Mouse (Mus musculus): ENCODE measurements around the gene Dock7. TPM values are rescaled to one million over a fixed set of nuclear protein-coding genes. Genes with fewer than 3 reads are reported as not detected.
"Not testable (repeated sequence)": the region's sequence is repeated elsewhere in the genome, so short reads cannot be mapped to it uniquely, and the experiment has no call there.

Gene Dock7
- polyA plus RNA-seq, 1 experiment from 2014 or later = 95.3 TPM

DNA sequence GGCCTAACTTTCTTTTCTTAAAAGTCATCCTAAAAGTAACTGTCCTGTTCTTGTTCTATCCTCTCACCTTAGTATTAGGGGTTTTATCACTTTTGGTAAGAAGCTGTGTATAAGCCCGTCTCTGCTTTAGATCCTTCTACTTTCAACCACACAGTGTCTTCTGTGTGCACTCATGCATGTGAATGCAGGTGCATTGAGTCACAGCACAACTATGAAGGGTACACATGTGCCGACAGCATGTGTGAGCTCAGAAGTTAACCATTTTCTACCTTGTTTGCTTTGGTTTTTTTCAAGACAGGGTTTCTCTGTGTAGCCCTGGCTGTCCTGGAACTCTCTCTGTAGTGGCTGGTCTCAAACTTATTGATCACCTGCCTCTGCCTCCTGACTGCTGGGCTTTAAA, 114.4 kb downstream of the Dock7 start:
- peaks cover 54% of the 10 kb centered on the region for H3K36me3 ChIP-seq

DNA sequence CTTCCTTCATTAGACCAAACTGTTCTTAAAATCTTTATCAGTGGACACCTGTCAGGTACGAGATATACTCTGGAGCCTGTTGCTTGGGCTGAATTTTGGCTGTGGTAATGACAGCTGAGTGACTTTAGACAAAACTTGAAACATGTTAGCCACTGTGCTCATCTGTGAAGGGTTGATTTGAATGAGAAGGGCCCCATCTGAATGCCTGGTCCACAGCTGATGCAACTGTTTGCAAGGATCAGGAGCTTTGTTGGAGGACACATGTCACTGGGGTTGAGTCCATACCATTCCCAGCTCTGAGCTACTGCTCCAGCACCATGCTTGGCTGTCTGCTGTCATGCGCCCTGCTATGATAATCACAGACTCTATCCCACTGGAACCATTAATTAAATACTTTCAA, 115.1 kb downstream of the Dock7 start:
- peaks cover 47% of the 10 kb centered on the region for H3K36me3 ChIP-seq
- H3K4me1 ChIP-seq (replicated peaks) = no peaks in the 10 kb centered on the region
- no peak overlapping the region for H3K27ac ChIP-seq
- no peaks in the 10 kb centered on the region for H3K9me3 ChIP-seq
- H3K4me2 ChIP-seq = no peak overlapping the region
- no peak for ATAC-seq (ENCODE audit: insufficient number of reproducible peaks, insufficient read depth, low FRiP score, low TSS enrichment, low read depth)
- H3K9ac ChIP-seq (replicated peaks) = no peak overlapping the region
- WGBS = 90% methylated on average over 2 of the region's 2 CpGs
- no peaks in the 10 kb centered on the region for H3K27me3 ChIP-seq
- no peak overlapping the region for H3K4me3 ChIP-seq (replicated peaks)

More for the DNA sequence above, 114.4 kb downstream of the Dock7 start:
- no peak overlapping the region for H3K4me2 ChIP-seq
- no peak overlapping the region for H3K9ac ChIP-seq (replicated peaks)
- no peaks in the 10 kb centered on the region for H3K4me1 ChIP-seq (replicated peaks)
- H3K4me3 ChIP-seq (replicated peaks) = no peak overlapping the region
- ATAC-seq (ENCODE audit: insufficient number of reproducible peaks, insufficient read depth, low FRiP score, low TSS enrichment, low read depth) = no peak
- 88% methylated on average over 2 of the region's 2 CpGs for WGBS
- no peaks in the 10 kb centered on the region for H3K9me3 ChIP-seq
- H3K27ac ChIP-seq = no peak overlapping the region
- no peaks in the 10 kb centered on the region for H3K27me3 ChIP-seq

DNA sequence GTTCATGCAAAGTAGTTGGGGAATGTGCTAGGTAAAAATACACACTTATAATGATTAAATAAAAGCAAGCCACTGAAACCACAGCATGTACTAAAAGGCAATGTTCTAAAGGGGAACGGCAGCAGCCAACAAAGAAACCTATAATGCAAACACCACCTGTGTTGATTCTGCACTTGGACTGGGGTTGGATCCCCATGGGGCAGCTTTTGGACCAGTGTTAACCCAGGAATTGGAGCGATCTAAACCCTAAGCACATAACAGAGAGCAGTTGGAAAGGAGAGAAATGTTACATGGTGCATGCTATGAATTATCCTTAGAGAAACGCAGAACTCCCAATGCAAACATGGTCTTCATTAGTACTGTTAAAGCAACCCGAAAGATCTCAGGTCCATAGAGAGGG, 127.2 kb downstream of the Dock7 start:
- ATAC-seq (ENCODE audit: insufficient number of reproducible peaks, insufficient read depth, low FRiP score, low TSS enrichment, low read depth) = no peak

DNA sequence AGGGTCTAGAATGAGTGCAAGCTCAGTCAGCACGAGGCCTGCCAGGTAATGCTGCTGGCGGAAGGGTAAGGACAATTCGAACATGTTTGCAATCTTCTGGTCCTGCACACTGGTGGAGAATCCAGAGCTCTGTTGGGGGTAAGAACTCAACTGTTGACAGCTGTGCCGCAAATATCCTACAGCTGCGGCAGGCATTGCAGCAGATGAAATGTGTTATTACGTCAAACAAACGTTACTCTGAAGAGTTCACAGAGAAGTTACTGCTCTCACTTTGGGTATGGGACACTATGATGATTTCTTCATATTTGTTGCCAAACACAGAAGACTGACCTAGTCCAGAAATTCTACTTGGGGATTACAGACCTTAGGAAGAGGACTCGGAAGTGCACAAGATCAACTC, 136.0 kb downstream of the Dock7 start:
- no peak overlapping the region for H3K4me2 ChIP-seq
- H3K27ac ChIP-seq = no peak overlapping the region
- H3K4me1 ChIP-seq (replicated peaks) = no peaks in the 10 kb centered on the region
- H3K4me3 ChIP-seq (replicated peaks) = no peak overlapping the region
- ATAC-seq (ENCODE audit: insufficient number of reproducible peaks, insufficient read depth, low FRiP score, low TSS enrichment, low read depth) = no peak
- no peaks in the 10 kb centered on the region for H3K27me3 ChIP-seq
- H3K9me3 ChIP-seq = no peaks in the 10 kb centered on the region
- no peak overlapping the region for H3K9ac ChIP-seq (replicated peaks)
- WGBS = 87% methylated on average over 8 of the region's 8 CpGs
- peaks cover 67% of the 10 kb centered on the region for H3K36me3 ChIP-seq

More for the DNA sequence above, 127.2 kb downstream of the Dock7 start:
- no peak overlapping the region for H3K4me3 ChIP-seq (replicated peaks)
- H3K27me3 ChIP-seq = no peaks in the 10 kb centered on the region
- no peak overlapping the region for H3K4me2 ChIP-seq
- WGBS = 71% methylated on average over 4 of the region's 4 CpGs
- H3K9me3 ChIP-seq = no peaks in the 10 kb centered on the region
- H3K9ac ChIP-seq (replicated peaks) = no peak overlapping the region
- no peak overlapping the region for H3K27ac ChIP-seq
- peaks cover 44% of the 10 kb centered on the region for H3K36me3 ChIP-seq
- H3K4me1 ChIP-seq (replicated peaks) = no peaks in the 10 kb centered on the region

DNA sequence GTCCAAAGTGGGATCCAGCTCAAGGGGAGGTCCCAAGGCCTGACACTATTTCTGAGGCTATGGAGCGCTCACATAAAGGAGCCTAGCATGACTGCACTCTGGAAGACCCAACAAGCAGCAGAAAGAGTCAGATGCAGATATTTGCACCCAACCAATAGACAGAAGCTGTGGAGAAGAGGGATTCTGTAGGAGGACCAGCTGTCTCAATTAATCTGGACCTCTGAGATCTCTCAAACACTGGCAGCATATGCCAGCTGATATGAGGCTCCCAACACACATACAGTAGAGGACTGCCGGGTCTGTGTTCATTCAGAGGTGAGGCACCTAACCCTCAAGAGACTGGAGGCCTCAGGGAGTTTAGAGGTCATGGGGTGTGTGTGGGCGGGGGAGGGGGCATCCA, 140.7 kb downstream of the Dock7 start:
- not testable (repeated sequence) for H3K9ac ChIP-seq (replicated peaks); H3K27me3 ChIP-seq; ATAC-seq (ENCODE audit: insufficient number of reproducible peaks, insufficient read depth, low FRiP score, low TSS enrichment, low read depth); H3K4me1 ChIP-seq (replicated peaks); H3K4me2 ChIP-seq; H3K27ac ChIP-seq; H3K9me3 ChIP-seq; H3K4me3 ChIP-seq (replicated peaks)
- peaks cover 58% of the 10 kb centered on the region for H3K36me3 ChIP-seq
- 81% methylated on average over 3 of the region's 3 CpGs for WGBS

DNA sequence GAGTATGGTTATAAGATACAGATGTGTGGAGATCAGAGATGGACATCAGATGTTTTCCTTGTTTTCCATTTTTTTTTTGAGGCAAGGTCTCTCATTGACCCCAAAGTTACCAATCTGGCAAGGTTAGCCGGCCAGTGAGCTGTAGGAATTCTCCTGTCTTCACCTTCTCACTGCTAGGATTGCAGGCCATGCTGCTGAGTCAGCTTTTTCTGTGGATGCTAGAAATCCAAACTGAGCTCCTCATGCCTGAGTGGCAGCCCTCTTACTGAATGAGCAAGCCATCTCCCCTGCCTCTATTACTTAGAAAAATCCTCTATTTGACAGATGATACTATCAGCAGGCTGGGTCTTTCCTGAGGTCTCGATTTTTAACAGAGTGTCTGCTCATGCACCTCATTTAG, 142.0 kb downstream of the Dock7 start:
- Histone ChIP-seq H3K9ac (replicated peaks) (no peak overlapping the region), H3K27me3 (no peaks in the 10 kb centered on the region), H3K4me3 (replicated peaks) (no peak overlapping the region), H3K4me1 (replicated peaks) (no peaks in the 10 kb centered on the region), H3K36me3 (peaks cover 57% of the 10 kb centered on the region), H3K9me3 (no peaks in the 10 kb centered on the region), H3K27ac (no peak overlapping the region), H3K4me2 (no peak overlapping the region)
- no peak for ATAC-seq (ENCODE audit: insufficient number of reproducible peaks, insufficient read depth, low FRiP score, low TSS enrichment, low read depth)
- 90% methylated on average over 2 of the region's 2 CpGs for WGBS

DNA sequence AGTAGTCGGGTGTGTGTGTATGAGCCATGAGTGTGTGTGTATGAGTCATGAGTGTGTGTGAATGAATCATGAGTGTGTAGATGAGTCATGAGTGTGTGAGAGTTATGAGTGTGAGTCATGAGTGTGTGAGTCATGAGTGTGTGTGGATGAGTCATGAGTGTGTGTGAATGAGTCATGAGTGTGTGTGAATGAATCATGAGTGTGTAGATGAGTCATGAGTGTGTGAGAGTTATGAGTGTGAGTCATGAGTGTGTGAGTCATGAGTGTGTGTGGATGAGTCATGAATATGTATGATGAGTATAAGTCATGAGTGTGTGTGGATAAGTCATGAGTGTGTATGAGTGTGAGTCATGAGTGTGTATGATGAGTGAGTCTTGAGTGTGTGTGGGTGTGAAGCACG, 142.4 kb downstream of the Dock7 start:
- not testable (repeated sequence) for H3K4me1 ChIP-seq (replicated peaks); H3K9ac ChIP-seq (replicated peaks); H3K4me2 ChIP-seq; H3K27ac ChIP-seq; H3K27me3 ChIP-seq; ATAC-seq (ENCODE audit: insufficient number of reproducible peaks, insufficient read depth, low FRiP score, low TSS enrichment, low read depth); H3K4me3 ChIP-seq (replicated peaks); H3K9me3 ChIP-seq
- WGBS = 96% methylated on average over 2 of the region's 2 CpGs
- peaks cover 57% of the 10 kb centered on the region for H3K36me3 ChIP-seq

DNA sequence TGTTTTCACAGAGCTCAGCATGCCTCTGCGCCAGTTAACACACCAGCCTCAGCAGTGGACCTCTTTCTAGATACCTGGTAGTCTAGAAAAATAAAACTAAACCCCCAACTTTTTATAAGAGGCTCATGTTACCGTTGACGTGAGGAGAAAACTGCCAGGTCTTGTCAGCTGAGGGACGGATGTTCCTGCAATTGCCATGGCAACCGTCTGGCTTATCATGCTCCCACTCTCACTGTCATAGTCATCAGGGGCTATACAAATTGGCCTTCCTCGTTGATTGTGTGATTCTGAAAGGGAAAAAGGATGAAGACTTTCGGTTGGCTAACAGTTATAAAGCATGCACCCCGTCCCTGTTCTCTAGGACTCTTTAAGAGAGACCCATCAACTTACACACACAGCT, 145.0 kb downstream of the Dock7 start:
- no peak overlapping the region for H3K9ac ChIP-seq (replicated peaks)
- no peaks in the 10 kb centered on the region for H3K27me3 ChIP-seq
- H3K4me3 ChIP-seq (replicated peaks) = no peak overlapping the region
- H3K4me2 ChIP-seq = no peak overlapping the region
- peaks cover 70% of the 10 kb centered on the region for H3K36me3 ChIP-seq
- ATAC-seq (ENCODE audit: insufficient number of reproducible peaks, insufficient read depth, low FRiP score, low TSS enrichment, low read depth) = no peak
- H3K27ac ChIP-seq = no peak overlapping the region
- no peaks in the 10 kb centered on the region for H3K4me1 ChIP-seq (replicated peaks)
- 73% methylated on average over 8 of the region's 8 CpGs for whole genome bisulfite sequencing
- H3K9me3 ChIP-seq = no peaks in the 10 kb centered on the region

DNA sequence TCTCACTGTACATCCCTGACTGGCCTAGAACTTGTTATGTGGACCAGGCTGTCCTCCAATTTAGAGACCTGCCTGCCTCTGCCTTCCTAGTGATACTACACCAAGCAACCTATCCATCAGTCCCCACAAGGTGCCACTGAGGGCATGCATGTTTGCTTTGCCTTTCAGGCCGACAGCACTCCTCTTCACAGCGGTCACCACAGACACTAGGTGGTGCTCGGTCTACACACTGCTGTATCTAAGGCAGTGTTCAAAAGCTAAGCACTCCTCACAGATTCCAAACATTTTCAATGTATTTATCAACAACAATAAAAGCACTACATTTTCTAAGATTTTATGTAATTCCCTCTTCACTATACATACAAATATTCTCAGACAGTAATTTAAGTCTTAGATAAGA, 150.8 kb downstream of the Dock7 start:
- H3K4me1 ChIP-seq (replicated peaks) = no peaks in the 10 kb centered on the region
- H3K36me3 ChIP-seq = peaks cover 88% of the 10 kb centered on the region
- WGBS = 84% methylated on average over 3 of the region's 3 CpGs
- H3K9me3 ChIP-seq = no peaks in the 10 kb centered on the region
- no peaks in the 10 kb centered on the region for H3K27me3 ChIP-seq
- H3K9ac ChIP-seq (replicated peaks) = no peak overlapping the region
- H3K4me3 ChIP-seq (replicated peaks) = no peak overlapping the region
- no peak overlapping the region for H3K4me2 ChIP-seq
- no peak overlapping the region for H3K27ac ChIP-seq
- no peak for ATAC-seq (ENCODE audit: insufficient number of reproducible peaks, insufficient read depth, low FRiP score, low TSS enrichment, low read depth)

DNA sequence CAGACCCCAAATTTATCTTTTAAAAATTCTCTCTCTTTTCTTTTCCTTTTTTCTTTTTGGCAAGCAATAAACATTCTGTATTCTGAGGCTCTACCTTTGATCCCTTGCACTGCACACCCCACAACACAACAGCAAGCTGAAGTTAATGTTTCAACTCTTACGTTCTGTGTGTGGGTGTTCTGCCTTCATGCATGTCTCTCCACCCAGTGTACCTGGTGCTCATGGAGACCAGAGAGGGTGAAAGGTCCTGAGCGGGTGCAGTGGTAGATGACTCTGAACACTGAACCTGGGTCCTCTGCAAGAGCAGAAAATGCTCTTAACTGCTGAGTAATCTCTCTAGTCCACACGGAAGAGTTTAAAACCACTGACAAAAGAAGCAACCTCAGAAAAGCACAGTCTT, 160.5 kb downstream of the Dock7 start:
- Histone ChIP-seq H3K4me3 (replicated peaks) (no peak overlapping the region), H3K9ac (replicated peaks) (no peak overlapping the region), H3K27ac (no peak overlapping the region), H3K4me1 (replicated peaks) (no peaks in the 10 kb centered on the region), H3K9me3 (no peaks in the 10 kb centered on the region), H3K36me3 (peaks cover 76% of the 10 kb centered on the region), H3K27me3 (no peaks in the 10 kb centered on the region), H3K4me2 (no peak overlapping the region)
- ATAC-seq (ENCODE audit: insufficient number of reproducible peaks, insufficient read depth, low FRiP score, low TSS enrichment, low read depth) = no peak
- WGBS = 87% methylated on average over 3 of the region's 3 CpGs

DNA sequence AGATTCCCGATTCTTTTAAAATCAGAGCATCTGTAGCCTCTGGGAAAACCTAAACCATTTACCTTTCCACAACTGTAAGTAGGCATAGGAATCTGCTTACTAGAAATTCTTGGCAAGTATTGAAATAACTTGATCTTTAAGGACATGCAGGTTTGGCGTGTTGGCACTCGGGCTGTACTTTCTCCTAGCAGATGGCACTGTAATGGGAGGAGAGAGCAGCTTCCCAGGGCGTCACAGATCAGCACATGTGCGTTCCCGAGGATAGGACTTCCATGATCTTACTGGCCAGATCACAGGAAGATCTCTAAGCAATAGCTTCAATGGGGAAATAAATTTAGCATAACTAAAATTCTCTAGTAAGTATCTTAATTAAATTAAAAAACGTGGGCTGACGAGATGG, 164.7 kb downstream of the Dock7 start:
- no peaks in the 10 kb centered on the region for H3K27me3 ChIP-seq
- H3K4me1 ChIP-seq (replicated peaks) = 0 out of 2 replicates have a peak, but pooled peaks cover 5% of the 10 kb centered on the region
- no peak overlapping the region for H3K4me3 ChIP-seq (replicated peaks)
- ATAC-seq (ENCODE audit: insufficient number of reproducible peaks, insufficient read depth, low FRiP score, low TSS enrichment, low read depth) = no peak
- H3K36me3 ChIP-seq = peaks cover 71% of the 10 kb centered on the region
- H3K4me2 ChIP-seq = no peak overlapping the region
- no peak overlapping the region for H3K27ac ChIP-seq
- no peaks in the 10 kb centered on the region for H3K9me3 ChIP-seq
- no peak overlapping the region for H3K9ac ChIP-seq (replicated peaks)
- 94% methylated on average over 8 of the region's 8 CpGs for WGBS

DNA sequence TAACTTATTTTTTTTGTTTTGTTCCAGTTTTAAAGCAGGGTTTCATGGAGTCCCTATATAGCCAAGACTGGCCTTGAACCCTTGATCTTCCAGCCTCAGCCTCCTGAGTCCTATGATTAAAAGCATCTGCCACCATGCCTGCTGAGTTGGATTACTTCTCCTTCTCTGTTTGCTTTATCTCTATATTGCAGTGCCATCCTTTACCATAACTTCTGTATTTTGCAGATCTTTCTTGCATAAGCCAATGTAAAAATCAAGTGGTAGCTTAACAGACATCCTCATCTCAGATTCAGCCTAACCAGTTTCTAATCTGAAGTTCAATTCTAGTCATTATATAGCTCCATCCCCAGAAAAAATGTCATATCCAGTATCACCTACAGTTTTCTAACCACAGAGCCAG, 170.2 kb downstream of the Dock7 start:
- Histone ChIP-seq H3K27me3 (no peaks in the 10 kb centered on the region), H3K27ac (no peak overlapping the region), H3K9me3 (no peaks in the 10 kb centered on the region), H3K36me3 (peaks cover 44% of the 10 kb centered on the region), H3K9ac (replicated peaks) (no peak overlapping the region), H3K4me1 (replicated peaks) (0 out of 2 replicates have a peak, but pooled peaks cover 5% of the 10 kb centered on the region), H3K4me3 (replicated peaks) (no peak overlapping the region), H3K4me2 (no peak overlapping the region)
- no peak for ATAC-seq (ENCODE audit: insufficient number of reproducible peaks, insufficient read depth, low FRiP score, low TSS enrichment, low read depth)

Data from limb, embryonic 12.5 days (tissue).